Mouse (Mus musculus) limb, embryonic 13.5 days (tissue): ENCODE results near the gene Cln5. TPM values are rescaled to one million over a fixed set of nuclear protein-coding genes. Genes with fewer than 3 reads are reported as not detected.

Experiments used
- ATAC-seq: fragments of 200-750 bp; cut with Nextera tagmentation; 2 replicates; pipeline ENCODE4 v1.8.0; 2017; ENCODE audit warnings: low read depth, moderate number of reproducible peaks, moderate TSS enrichment; ENCODE audit not compliant: low FRiP score
- H3K27ac ChIP-seq: fragments of 300-500 bp; sonication (generic); 2 replicates; pipeline ENCODE4 v1.5.1; 2015; ENCODE audit warnings: inconsistent platforms, mild to moderate bottlenecking, moderate library complexity
- H3K27me3 ChIP-seq: fragments of 300-500 bp; sonication (generic); 2 replicates; pipeline ENCODE4 v1.6.1; 2015; ENCODE audit warnings: mild to moderate bottlenecking, inconsistent platforms
- H3K36me3 ChIP-seq: fragments of 300-500 bp; sonication (generic); 2 replicates; pipeline ENCODE4 v1.6.1; 2015; ENCODE audit warnings: inconsistent platforms, mild to moderate bottlenecking, moderate library complexity
- H3K4me1 ChIP-seq: fragments of 300-500 bp; sonication (generic); 2 replicates; pipeline ENCODE4 v1.6.1; 2015; ENCODE audit warnings: inconsistent platforms
- H3K4me2 ChIP-seq: fragments of 300-500 bp; sonication (generic); replicated peaks from 2 replicates; pipeline ENCODE4 v1.6.1; 2015; ENCODE audit warnings: inconsistent platforms, mild to moderate bottlenecking, moderate library complexity
- H3K4me3 ChIP-seq: fragments of 300-500 bp; sonication (generic); 2 replicates; pipeline ENCODE4 v1.5.1; 2015; ENCODE audit warnings: moderate library complexity, mild to moderate bottlenecking, inconsistent platforms
- H3K9ac ChIP-seq: fragments of 300-500 bp; sonication (generic); 2 replicates; pipeline ENCODE4 v1.6.1; 2015; ENCODE audit warnings: mild to moderate bottlenecking, inconsistent platforms
- H3K9me3 ChIP-seq: fragments of 300-500 bp; sonication (generic); 2 replicates; pipeline ENCODE4 v1.6.1; 2016; ENCODE audit warnings: inconsistent platforms
- WGBS: fragments of 180-500 bp; shearing (Covaris S2); methylation state at CpG from one replicate; pipeline ENCODE4 v1.1.7; 2015; 5-methylcytosine and 5-hydroxymethylcytosine counted together
- polyA plus RNA-seq: library from polyadenylated mRNA; unstranded; fragments of >200 nt; fragmentation: Nextera tagmentation; extraction: Ambion mirVana; gene quantifications from 2 replicates; pipeline ENCODE4 v1.2.1, GENCODE M21; 2015

Gene Cln5
- polyA plus RNA-seq, 1 experiment from 2014 or later = 31.9 TPM

DNA sequence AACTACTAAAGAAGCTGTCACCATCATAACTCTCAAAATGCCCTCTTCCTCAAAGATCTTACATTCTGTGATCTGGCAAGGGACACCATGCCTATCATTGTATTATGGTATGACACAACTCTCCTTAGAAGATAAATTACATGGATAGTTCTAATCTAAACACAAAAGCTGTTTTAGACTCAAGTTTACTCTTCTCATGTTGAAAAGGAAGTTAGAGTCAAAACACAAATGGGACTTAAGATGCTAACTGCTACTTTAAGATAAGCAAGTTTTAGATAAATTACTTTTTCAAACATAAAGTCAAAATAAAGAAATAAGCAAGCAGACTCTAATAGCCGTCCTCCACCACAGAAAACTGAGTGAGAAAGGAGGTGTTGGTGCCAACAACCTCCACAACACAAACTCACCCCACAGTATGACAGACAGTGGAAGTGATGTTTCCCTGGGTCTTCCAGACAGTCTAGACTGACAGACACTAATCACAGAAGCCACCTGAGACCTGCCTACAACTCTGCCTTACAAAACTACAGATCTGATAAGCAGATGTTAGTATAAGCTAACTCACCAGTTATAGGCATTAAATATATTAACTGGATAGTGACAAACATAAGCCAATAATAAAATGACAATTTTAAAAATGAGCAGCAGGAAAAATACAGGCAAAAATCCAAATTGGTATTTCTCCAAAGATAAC lies 16.0 kb downstream of the Cln5 start:
- WGBS = 97% methylated on average over 1 of the region's 1 CpGs
- ATAC-seq = no peak
- H3K9ac ChIP-seq = no peak overlapping the region
- H3K4me3 ChIP-seq = no peak overlapping the region
- no peaks in the 10 kb centered on the region for H3K4me1 ChIP-seq
- no peaks in the 10 kb centered on the region for H3K27me3 ChIP-seq
- no peaks in the 10 kb centered on the region for H3K9me3 ChIP-seq
- no peak overlapping the region for H3K4me2 ChIP-seq
- H3K27ac ChIP-seq = no peak overlapping the region
- peaks cover 67% of the 10 kb centered on the region for H3K36me3 ChIP-seq

DNA sequence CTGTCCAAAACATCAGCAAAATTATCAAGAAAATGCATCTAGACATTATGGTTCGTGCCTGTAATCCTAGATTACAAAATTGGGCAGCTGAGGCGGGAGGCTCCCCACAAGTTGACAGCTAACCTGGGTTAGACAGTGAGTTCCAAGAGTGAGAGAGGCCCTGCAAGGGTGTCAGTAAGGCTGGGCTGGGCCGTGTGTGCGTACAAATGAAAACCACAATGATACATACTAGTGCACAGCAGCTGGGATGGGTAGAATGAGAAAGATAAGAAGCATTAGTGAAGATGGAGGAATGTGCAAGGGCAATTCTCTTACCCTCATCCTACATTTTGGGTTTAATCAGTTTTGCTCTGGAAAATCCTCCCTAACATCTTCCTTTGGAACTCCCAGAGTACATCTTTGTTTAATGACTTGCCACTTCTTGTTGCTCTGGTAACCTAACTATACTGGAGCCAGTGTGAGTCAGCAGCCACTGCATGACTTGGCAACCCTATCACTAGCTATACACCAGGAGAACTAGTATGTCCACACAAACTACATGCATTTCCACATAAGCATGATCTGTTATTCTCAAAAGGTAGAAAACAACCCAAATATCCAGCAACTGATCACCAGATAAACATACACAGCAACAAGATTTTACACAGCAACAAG lies 16.8 kb downstream of the Cln5 start:
- H3K9ac ChIP-seq = no peak overlapping the region
- H3K4me2 ChIP-seq = no peak overlapping the region
- no peaks in the 10 kb centered on the region for H3K4me1 ChIP-seq
- no peaks in the 10 kb centered on the region for H3K9me3 ChIP-seq
- no peaks in the 10 kb centered on the region for H3K27me3 ChIP-seq
- peaks cover 71% of the 10 kb centered on the region for H3K36me3 ChIP-seq
- 90% methylated on average over 4 of the region's 4 CpGs for WGBS
- no peak overlapping the region for H3K27ac ChIP-seq
- H3K4me3 ChIP-seq = no peak overlapping the region
- ATAC-seq = no peak

DNA sequence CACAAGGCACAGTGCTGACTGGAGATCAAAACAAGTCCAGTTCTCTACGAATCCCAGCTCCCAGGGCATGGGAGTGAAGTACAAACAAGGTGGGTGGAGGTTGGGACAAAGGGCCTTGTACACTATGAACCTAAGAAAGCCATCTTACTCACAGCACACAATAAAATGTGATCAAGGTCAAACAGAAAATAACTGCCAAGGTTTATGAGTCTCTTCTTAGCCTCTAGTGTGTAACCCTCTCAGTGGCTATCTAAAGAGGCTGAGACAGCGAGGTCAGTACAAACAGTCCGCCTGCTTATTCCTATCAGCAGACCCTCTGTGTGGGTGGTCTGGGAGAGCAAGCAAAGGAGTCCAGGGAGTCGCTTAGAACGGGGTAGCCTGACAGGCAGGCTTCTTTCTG lies 17.8 kb downstream of the Cln5 start:
- Histone ChIP-seq H3K36me3 (peaks cover 72% of the 10 kb centered on the region), H3K4me2 (no peak overlapping the region), H3K9me3 (no peaks in the 10 kb centered on the region), H3K4me3 (no peak overlapping the region), H3K27ac (no peak overlapping the region), H3K4me1 (no peaks in the 10 kb centered on the region), H3K9ac (no peak overlapping the region), H3K27me3 (no peaks in the 10 kb centered on the region)
- WGBS = 88% methylated on average over 5 of the region's 5 CpGs
- no peak for ATAC-seq

DNA sequence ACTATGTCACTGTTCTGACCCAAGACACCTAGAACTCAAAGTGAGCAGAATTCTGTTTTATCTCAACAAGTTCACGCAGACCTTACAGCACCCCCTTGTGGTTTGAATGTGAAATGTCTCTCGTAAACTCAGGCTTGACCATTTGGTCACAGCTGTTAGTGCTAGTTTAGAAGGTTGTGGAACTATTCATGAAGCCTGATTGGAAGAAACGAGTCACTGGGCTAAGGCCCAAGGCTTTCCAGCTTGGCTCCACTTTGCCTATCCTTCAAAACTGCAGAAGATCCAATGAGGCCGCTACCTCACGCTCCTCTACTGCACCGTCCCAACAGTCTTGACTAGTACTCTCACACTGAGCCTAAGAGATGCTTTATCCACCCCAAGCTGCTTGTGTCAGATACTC lies 18.6 kb downstream of the Cln5 start:
- H3K36me3 ChIP-seq = peaks cover 71% of the 10 kb centered on the region
- ATAC-seq = no peak
- WGBS = 78% methylated on average over 6 of the region's 6 CpGs
- no peaks in the 10 kb centered on the region for H3K9me3 ChIP-seq
- H3K27ac ChIP-seq = no peak overlapping the region
- no peak overlapping the region for H3K4me3 ChIP-seq
- no peak overlapping the region for H3K4me2 ChIP-seq
- 0 out of 2 replicates have a peak, but pooled peaks cover 3% of the 10 kb centered on the region for H3K4me1 ChIP-seq
- H3K27me3 ChIP-seq = no peaks in the 10 kb centered on the region
- no peak overlapping the region for H3K9ac ChIP-seq

DNA sequence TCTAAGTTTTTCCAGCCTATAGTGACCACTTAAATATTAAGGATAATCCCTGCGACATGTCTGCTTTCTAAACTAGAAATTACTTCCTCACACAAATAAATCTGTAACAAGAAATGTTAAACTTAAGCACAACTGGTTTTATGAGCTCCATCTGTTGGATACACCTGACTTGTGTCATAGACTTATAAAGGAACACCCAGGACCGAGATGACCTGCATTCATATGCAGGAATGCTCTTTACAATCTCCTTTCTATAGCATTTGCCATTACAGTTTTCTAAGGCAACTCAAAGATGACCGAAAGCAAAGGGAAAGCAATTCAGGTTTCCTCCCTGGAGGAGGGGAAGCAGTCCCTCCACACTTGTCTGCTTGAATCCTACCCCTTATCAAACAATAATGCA lies 23.2 kb downstream of the Cln5 start:
- ATAC-seq = no peak
- Histone ChIP-seq H3K4me3 (no peak overlapping the region), H3K4me2 (no peak overlapping the region), H3K27me3 (no peaks in the 10 kb centered on the region), H3K4me1 (peaks cover 20% of the 10 kb centered on the region), H3K27ac (no peak overlapping the region), H3K9me3 (no peaks in the 10 kb centered on the region), H3K36me3 (peaks cover 47% of the 10 kb centered on the region), H3K9ac (no peak overlapping the region)
- 78% methylated on average over 3 of the region's 3 CpGs for WGBS

DNA sequence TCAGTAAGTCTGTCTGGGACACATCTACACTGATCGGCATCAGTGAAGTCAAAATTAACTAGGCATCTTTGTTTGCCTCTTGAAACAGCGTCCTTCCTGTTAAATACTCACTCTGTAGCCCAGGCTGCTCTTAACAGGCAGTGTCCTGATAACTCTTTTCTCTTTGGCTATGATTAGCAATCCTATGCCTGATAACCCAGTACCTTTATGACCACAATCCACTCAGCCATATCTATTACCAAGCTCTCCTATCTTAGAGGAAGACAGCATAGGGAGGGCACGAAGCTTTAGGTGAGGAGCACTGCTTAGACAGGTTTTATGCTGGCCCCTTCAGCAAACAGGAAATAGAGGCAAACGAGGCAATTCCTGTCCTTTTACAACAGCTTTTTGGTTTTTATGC lies 23.7 kb downstream of the Cln5 start:
- WGBS = 64% methylated on average over 4 of the region's 4 CpGs
- H3K27me3 ChIP-seq = no peaks in the 10 kb centered on the region
- no peak overlapping the region for H3K27ac ChIP-seq
- no peaks in the 10 kb centered on the region for H3K9me3 ChIP-seq
- ATAC-seq = no peak
- H3K4me1 ChIP-seq = peaks cover 20% of the 10 kb centered on the region
- no peak overlapping the region for H3K4me3 ChIP-seq
- H3K36me3 ChIP-seq = peaks cover 43% of the 10 kb centered on the region
- no peak overlapping the region for H3K4me2 ChIP-seq
- H3K9ac ChIP-seq = no peak overlapping the region

DNA sequence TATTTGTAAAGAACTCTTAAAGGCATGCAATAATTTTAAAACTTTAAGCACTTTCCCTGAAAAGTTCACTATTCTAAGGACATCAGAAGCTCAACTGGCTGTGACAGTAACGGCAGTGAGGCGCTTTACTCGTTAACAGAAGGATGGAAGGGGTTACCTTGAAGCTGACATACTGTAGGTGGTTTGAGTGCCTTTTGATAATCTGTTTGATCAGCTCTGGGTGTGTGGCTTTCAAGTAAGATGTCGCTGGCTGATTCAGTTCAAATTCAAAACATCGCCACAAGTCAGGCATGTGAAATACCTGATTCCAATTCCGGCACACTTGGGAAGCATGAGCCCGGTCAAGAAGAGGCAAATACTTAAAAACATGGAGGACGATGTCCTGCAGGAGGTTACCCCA lies 25.0 kb downstream of the Cln5 start:
- no peaks in the 10 kb centered on the region for H3K27me3 ChIP-seq
- H3K4me3 ChIP-seq = no peak overlapping the region
- H3K36me3 ChIP-seq = peaks cover 34% of the 10 kb centered on the region
- no peak overlapping the region for H3K4me2 ChIP-seq
- no peak overlapping the region for H3K9ac ChIP-seq
- H3K9me3 ChIP-seq = no peaks in the 10 kb centered on the region
- no peak for ATAC-seq
- no peak overlapping the region for H3K27ac ChIP-seq
- 89% methylated on average over 8 of the region's 8 CpGs for WGBS
- peaks cover 20% of the 10 kb centered on the region for H3K4me1 ChIP-seq

DNA sequence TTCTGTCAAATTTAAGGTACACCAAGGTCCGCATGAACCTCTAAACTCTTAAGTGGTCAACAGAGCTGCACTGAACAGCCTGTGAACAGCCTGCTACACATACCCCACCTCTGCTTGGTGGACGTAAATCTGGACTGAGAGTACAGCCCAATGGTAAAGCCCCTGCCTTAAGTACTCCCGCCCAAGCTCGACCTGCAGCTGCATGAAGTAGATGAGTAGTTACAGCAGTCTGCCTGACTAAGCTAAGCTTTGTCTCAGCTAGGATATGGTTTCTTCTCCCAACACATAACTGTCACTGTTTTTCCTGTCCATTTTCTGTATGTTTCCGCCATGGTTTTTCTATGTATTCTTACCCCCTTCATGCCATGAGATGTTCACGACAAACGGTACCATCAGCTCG lies 25.8 kb downstream of the Cln5 start:
- no peak overlapping the region for H3K4me2 ChIP-seq
- H3K27ac ChIP-seq = no peak overlapping the region
- peaks cover 31% of the 10 kb centered on the region for H3K36me3 ChIP-seq
- H3K4me3 ChIP-seq = no peak overlapping the region
- H3K9ac ChIP-seq = no peak overlapping the region
- H3K27me3 ChIP-seq = no peaks in the 10 kb centered on the region
- 93% methylated on average over 8 of the region's 8 CpGs for WGBS
- peaks cover 20% of the 10 kb centered on the region for H3K4me1 ChIP-seq
- H3K9me3 ChIP-seq = no peaks in the 10 kb centered on the region
- no peak for ATAC-seq

DNA sequence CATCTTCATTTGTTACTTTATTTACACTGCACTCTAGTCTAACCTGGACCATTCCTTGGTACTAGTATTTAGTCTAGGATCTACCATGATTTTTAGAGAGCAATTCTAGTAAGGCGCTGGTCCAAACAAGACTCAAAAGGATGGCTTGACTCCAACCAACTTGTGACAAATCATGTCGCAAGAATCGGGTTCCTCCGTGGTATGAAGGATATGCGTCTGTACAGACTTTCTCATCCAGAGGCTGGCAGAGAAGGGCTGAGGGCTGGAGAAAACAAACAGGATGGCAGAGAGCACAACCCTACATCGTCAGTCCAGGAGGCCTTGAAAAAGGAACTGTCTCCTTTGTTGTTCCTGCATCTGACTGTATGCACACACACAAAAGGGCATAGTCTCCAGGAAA lies 26.6 kb downstream of the Cln5 start:
- H3K27ac ChIP-seq = no peak overlapping the region
- no peak for ATAC-seq
- 84% methylated on average over 6 of the region's 6 CpGs for WGBS

DNA sequence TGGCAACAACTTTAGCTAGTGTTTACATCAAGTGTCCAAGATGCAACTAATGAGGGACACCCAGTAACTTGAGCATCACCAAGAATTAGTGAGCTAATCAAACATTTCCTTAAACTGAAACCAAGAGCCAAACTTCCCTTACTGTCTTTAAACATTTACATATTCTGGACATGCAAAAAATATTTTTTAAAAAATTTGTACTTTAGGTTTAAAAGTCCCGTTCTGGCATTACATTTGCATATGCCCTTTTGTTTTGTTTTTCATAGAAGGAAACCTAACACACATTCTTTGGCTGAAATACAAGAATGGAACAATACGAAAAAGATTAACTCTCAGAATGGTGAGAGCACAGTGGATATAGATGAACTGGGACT lies 28.2 kb downstream of the Cln5 start:
- peak overlapping the region; percentile 87 for H3K4me3 ChIP-seq
- 3% methylated on average over 2 of the region's 2 CpGs for WGBS
- no peaks in the 10 kb centered on the region for H3K9me3 ChIP-seq
- H3K27ac ChIP-seq = no peak overlapping the region; the same call in 1 of the 2 replicates
- H3K4me2 ChIP-seq = peak overlapping the region; percentile 77
- peaks cover 20% of the 10 kb centered on the region for H3K4me1 ChIP-seq
- H3K9ac ChIP-seq = peak overlapping the region; percentile 98
- H3K36me3 ChIP-seq = peaks cover 17% of the 10 kb centered on the region
- H3K27me3 ChIP-seq = no peaks in the 10 kb centered on the region
- no peak for ATAC-seq

More for the DNA sequence above, 26.6 kb downstream of the Cln5 start:
- Histone ChIP-seq H3K4me1 (peaks cover 20% of the 10 kb centered on the region), H3K4me2 (no peak overlapping the region), H3K4me3 (no peak overlapping the region), H3K36me3 (peaks cover 23% of the 10 kb centered on the region), H3K9me3 (no peaks in the 10 kb centered on the region), H3K27me3 (no peaks in the 10 kb centered on the region), H3K9ac (no peak overlapping the region)

DNA sequence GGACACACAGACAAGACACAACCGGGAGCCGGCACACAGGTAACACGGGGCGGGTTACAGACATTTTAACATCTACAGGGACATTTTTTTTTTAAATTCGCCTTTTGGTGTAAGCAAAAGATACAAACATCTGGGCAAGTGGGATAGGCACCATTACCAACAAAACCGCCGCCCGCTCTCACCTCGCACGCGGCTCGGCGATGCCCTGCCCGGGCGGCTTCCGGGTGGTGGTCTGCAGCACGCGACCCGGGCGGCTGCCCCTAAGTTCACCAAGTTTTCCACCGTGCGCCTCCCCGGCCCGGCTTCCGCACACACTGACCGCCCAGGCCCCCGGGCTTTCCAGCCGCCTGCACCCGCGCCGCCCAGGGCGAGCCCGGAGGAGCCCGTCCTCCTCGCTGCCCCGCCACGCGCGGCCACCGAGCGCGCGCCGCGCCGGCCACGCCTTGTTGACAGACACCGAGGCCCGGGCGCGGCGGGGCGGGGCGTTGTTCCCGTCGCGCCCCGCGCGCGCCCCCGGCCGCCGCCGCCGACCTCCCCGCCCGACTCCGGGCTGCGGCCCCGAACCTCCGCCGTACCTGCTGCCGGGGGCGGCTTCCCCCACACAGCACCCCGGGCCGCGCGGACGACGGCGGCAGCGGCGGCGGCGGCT lies 28.7 kb downstream of the Cln5 start:
- Histone ChIP-seq H3K4me3 (peak overlapping the region; percentile 87), H3K27me3 (no peaks in the 10 kb centered on the region), H3K9me3 (no peaks in the 10 kb centered on the region), H3K4me2 (peak overlapping the region; percentile 77), H3K4me1 (peaks cover 15% of the 10 kb centered on the region), H3K27ac (peak overlapping the region; percentile 99), H3K9ac (peak overlapping the region; percentile 98), H3K36me3 (peaks cover 13% of the 10 kb centered on the region)
- under 1% methylated on average over 51 of the region's 86 CpGs for WGBS
- peak; percentile 80 for ATAC-seq

DNA sequence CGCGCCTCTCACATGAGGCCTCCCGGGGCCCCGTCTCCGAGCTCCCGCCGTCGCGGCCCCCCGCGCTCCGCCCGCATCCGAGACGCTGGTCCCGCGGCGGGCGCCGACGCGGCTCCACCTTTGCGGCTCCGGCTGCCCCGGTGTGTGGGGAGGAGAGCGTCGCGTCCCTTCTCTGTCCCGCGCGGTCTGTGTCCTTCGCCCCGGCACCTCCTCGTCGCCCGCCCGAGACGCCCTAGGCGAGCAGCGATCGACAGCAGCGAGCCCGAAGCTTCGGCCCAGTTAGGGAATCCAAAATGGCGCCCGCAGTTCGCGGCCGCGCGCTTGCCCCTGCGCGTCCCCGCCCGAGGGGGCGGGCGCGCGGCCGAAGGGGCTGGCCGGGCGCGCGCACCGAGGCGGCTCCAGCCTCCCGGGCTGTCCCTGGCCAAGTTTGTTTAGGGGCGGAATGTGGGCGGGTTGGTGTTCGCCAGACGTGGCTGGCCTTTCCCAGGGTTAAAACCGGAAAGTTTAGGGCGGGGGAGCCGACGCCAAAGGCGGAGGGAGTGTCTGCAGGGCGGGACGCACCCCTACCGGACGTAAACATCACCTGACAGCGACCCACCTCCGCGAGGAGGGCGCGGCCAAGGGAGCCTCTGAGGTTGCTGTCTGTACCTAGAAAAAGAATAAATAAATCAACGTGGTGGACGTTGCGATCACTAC lies 29.4 kb downstream of the Cln5 start, which contains the start of gene Fbxl3:
TSS of gene Fbxl3 (minus strand) at position 329 of the 696 bp plus-strand sequence.
- under 1% methylated on average over 88 of the region's 88 CpGs for WGBS
- H3K4me2 ChIP-seq = peak within 1 kb of the TSS; percentile 77

More for the DNA sequence above, 29.4 kb downstream of the Cln5 start, which contains the start of gene Fbxl3:
- Histone ChIP-seq H3K27me3 (no peaks in the 10 kb centered on the region), H3K4me3 (peak within 1 kb of the TSS; percentile 87), H3K27ac (peak within 1 kb of the TSS; percentile 99), H3K9me3 (no peaks in the 10 kb centered on the region), H3K9ac (peak within 1 kb of the TSS; percentile 98), H3K4me1 (peaks cover 13% of the 10 kb centered on the region), H3K36me3 (peaks cover 13% of the 10 kb centered on the region)
- peak; percentile 92 for ATAC-seq
